Mouse (Mus musculus) urinary bladder, adult 2 months (tissue): ENCODE measurements around the gene Gm20388. TPM values are rescaled to one million over a fixed set of nuclear protein-coding genes. Genes with fewer than 3 reads are reported as not detected.
"Not testable (repeated sequence)": the region's sequence is repeated elsewhere in the genome, so short reads cannot be mapped to it uniquely, and the experiment has no call there.

Experiments
- DNase-seq: peaks from one replicate; pipeline ENCODE4 v3.0.0; 2022; ENCODE audit warnings: low spot score
- polyA plus RNA-seq: library from polyadenylated mRNA; depleted of rRNA; stranded (reverse); fragments of >200 nt; gene quantifications from 2 replicates; pipeline ENCODE4 v1.2.3, GENCODE M21; 2012

Gm20388 gene
- polyA plus RNA-seq, 1 experiment: 50.2 TPM

GRCm38 (mm10) chr8:122556030-122557009 is 2645.7 kb downstream of the Gm20388 start:
- DNase-seq: no peak

- DNase-seq: no peak
These were observed 2646.8 kb downstream of the Gm20388 start for GRCm38 (mm10) chr8:122557248-122558038.

- DNase-seq: no peak
These were observed 2648.2 kb downstream of the Gm20388 start for GRCm38 (mm10) chr8:122558671-122559349.

- no peak for DNase-seq
These were observed 2650.6 kb downstream of the Gm20388 start for GRCm38 (mm10) chr8:122561199-122561598.

- DNase-seq: no peak
These were observed 2654.0 kb downstream of the Gm20388 start for GRCm38 (mm10) chr8:122564363-122565352.

GRCm38 (mm10) chr8:122566766-122567165 is 2656.1 kb downstream of the Gm20388 start:
- no peak for DNase-seq

- peak; percentile 92 for DNase-seq
These were observed 2656.9 kb downstream of the Gm20388 start, which contains the start of gene Cdt1 for GRCm38 (mm10) chr8:122567361-122568108. Gene Cdt1 (plus strand): TSS chr8:122568015.

GRCm38 (mm10) chr8:122568109-122568504 is 2657.5 kb downstream of the Gm20388 start:
- no peak for DNase-seq

GRCm38 (mm10) chr8:122568881-122569309 is 2658.3 kb downstream of the Gm20388 start:
- no peak for DNase-seq

GRCm38 (mm10) chr8:122569329-122569728 is 2658.7 kb downstream of the Gm20388 start:
- DNase-seq: no peak

GRCm38 (mm10) chr8:122569996-122570395 is 2659.4 kb downstream of the Gm20388 start:
- no peak for DNase-seq

GRCm38 (mm10) chr8:122571153-122571552 is 2660.5 kb downstream of the Gm20388 start:
- no peak for DNase-seq

- DNase-seq: no peak
These were observed 2661.2 kb downstream of the Gm20388 start for GRCm38 (mm10) chr8:122571750-122572267.

GRCm38 (mm10) chr8:122572751-122573150 is 2662.1 kb downstream of the Gm20388 start:
- no peak for DNase-seq

- not testable (repeated sequence) for DNase-seq
These were observed 2662.5 kb downstream of the Gm20388 start for GRCm38 (mm10) chr8:122573176-122573575.

- no peak for DNase-seq
These were observed 2662.9 kb downstream of the Gm20388 start for GRCm38 (mm10) chr8:122573577-122573976.

GRCm38 (mm10) chr8:122574264-122574663 is 2663.6 kb downstream of the Gm20388 start:
- no peak for DNase-seq

- no peak for DNase-seq
These were observed 2664.1 kb downstream of the Gm20388 start for GRCm38 (mm10) chr8:122574667-122575251.

- DNase-seq: no peak
These were observed 2664.6 kb downstream of the Gm20388 start for GRCm38 (mm10) chr8:122575286-122575685.
